Mouse (Mus musculus) neural tube, embryonic 14.5 days (tissue): ENCODE data around the gene Erh. TPM values are rescaled to one million over a fixed set of nuclear protein-coding genes. Genes with fewer than 3 reads are reported as not detected.

Source experiments
- ATAC-seq: fragments of 200-750 bp; cut with Nextera tagmentation; 2 replicates; pipeline ENCODE4 v1.8.0; 2017; ENCODE audit warnings: low read depth, mild to moderate bottlenecking, moderate TSS enrichment, moderate library complexity
- H3K27ac ChIP-seq: fragments of 300-500 bp; sonication (generic); 2 replicates; pipeline ENCODE4 v1.5.1; 2014; ENCODE audit warnings: low read depth, mild to moderate bottlenecking, control low read depth, low read length, moderate library complexity, mixed read lengths
- H3K27me3 ChIP-seq: fragments of 300-500 bp; sonication (generic); 2 replicates; pipeline ENCODE4 v1.6.1; 2014; ENCODE audit warnings: low read length; ENCODE audit not compliant: control insufficient read depth, insufficient read depth
- H3K36me3 ChIP-seq: fragments of 300-500 bp; sonication (generic); 2 replicates; pipeline ENCODE4 v1.6.1; 2014; ENCODE audit warnings: low read length, mixed read lengths; ENCODE audit not compliant: control insufficient read depth, insufficient read depth
- H3K4me1 ChIP-seq: fragments of 300-500 bp; sonication (generic); 2 replicates; pipeline ENCODE4 v1.6.1; 2014; ENCODE audit warnings: low read length; ENCODE audit not compliant: control insufficient read depth, insufficient read depth
- H3K4me2 ChIP-seq: fragments of 300-500 bp; sonication (generic); 2 replicates; pipeline ENCODE4 v1.6.1; 2014; ENCODE audit warnings: mild to moderate bottlenecking, low read depth, low read length, control low read depth
- H3K4me3 ChIP-seq: fragments of 300-500 bp; sonication (generic); 2 replicates; pipeline ENCODE4 v1.5.1; 2014; ENCODE audit warnings: low read depth, low read length, control low read depth, mixed read lengths
- H3K9ac ChIP-seq: fragments of 300-500 bp; sonication (generic); replicated peaks from 2 replicates; pipeline ENCODE4 v1.6.1; 2014; ENCODE audit warnings: low read depth, mild to moderate bottlenecking, control low read depth, low read length, mixed read lengths
- H3K9me3 ChIP-seq: fragments of 300-500 bp; sonication (generic); 2 replicates; pipeline ENCODE4 v1.6.1; 2016; ENCODE audit warnings: low read length; ENCODE audit not compliant: control insufficient read depth
- WGBS: fragments of 180-500 bp; shearing (Covaris S2); extraction: QIAGEN DNeasy Blood & Tissue Kit; methylation state at CpG from one replicate; pipeline ENCODE4 v1.1.7; 2014; 5-methylcytosine and 5-hydroxymethylcytosine counted together
- polyA plus RNA-seq: library from polyadenylated mRNA; unstranded; fragments of >200 nt; fragmentation: Nextera tagmentation; extraction: Ambion mirVana; gene quantifications from 2 replicates; pipeline ENCODE4 v1.2.1, GENCODE M21; 2014

Gene Erh
- polyA plus RNA-seq, 1 experiment from 2014 or later = 193 TPM

DNA sequence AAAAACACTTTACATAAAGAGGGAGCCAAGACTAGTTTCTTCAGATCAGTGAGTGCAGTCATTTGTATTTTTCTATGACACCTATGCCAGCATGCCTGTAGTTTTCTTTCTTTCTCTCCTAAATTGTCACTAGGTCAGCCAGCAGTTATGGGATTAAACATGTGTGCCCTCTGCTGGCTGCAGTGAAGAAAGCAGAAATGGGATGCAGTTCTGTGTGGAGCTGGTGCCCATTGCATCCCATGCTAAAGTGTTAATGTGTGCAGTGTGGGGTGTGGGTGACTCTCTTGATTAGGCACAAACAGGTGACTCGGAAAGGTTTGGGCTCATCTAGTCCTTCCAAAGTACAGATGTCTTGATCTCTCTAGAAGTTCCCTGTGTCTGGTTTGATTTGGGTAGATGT, 37.2 kb upstream of the Erh start:
- no peaks in the 10 kb centered on the region for H3K4me1 ChIP-seq
- H3K36me3 ChIP-seq = peaks cover 18% of the 10 kb centered on the region; the same call in 1 of the 2 replicates
- H3K4me2 ChIP-seq = no peak overlapping the region
- H3K4me3 ChIP-seq = no peak overlapping the region
- 76% methylated on average over 1 of the region's 1 CpGs for WGBS
- no peaks in the 10 kb centered on the region for H3K9me3 ChIP-seq
- H3K9ac ChIP-seq = no peak overlapping the region
- no peak overlapping the region for H3K27ac ChIP-seq
- no peaks in the 10 kb centered on the region for H3K27me3 ChIP-seq
- no peak for ATAC-seq

GRCm38 (mm10) chr12:80673170-80673569, 29.0 kb upstream of the Erh start:
- peak; percentile 38; the same call in 1 of the 2 replicates for ATAC-seq
- H3K9ac ChIP-seq = no peak overlapping the region
- WGBS = 19% methylated on average over 3 of the region's 3 CpGs

DNA sequence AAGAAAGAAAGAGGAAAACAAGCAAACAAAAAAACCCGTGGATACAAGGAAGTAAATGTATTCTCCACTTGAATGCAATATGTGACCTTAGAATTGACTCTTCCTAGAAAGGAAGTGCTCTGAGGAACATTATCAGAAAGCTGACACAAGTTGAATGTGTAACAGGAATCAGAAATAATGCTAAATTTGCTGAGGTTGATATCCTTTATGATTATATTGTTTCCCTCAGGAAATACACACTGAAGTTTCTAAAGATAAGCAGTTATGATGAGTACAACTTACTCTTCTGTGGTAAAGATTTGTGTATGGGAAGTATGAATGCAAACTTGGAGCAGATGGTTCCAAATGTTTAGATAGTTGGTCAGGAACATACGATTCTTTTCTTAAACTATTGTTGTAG, 24.2 kb upstream of the Erh start:
- no peak overlapping the region for H3K4me2 ChIP-seq
- 88% methylated on average over 2 of the region's 2 CpGs for WGBS
- H3K9me3 ChIP-seq = no peaks in the 10 kb centered on the region
- H3K36me3 ChIP-seq = peaks cover 21% of the 10 kb centered on the region
- no peak overlapping the region for H3K27ac ChIP-seq
- no peak overlapping the region for H3K4me3 ChIP-seq
- H3K4me1 ChIP-seq = no peaks in the 10 kb centered on the region
- ATAC-seq = no peak
- no peak overlapping the region for H3K9ac ChIP-seq
- H3K27me3 ChIP-seq = no peaks in the 10 kb centered on the region

More at GRCm38 (mm10) chr12:80673170-80673569, 29.0 kb upstream of the Erh start:
- H3K27ac ChIP-seq = no peak overlapping the region
- no peaks in the 10 kb centered on the region for H3K9me3 ChIP-seq
- H3K27me3 ChIP-seq = no peaks in the 10 kb centered on the region
- H3K36me3 ChIP-seq = peaks cover 20% of the 10 kb centered on the region
- H3K4me3 ChIP-seq = no peak overlapping the region
- H3K4me2 ChIP-seq = no peak overlapping the region
- H3K4me1 ChIP-seq = no peaks in the 10 kb centered on the region

DNA sequence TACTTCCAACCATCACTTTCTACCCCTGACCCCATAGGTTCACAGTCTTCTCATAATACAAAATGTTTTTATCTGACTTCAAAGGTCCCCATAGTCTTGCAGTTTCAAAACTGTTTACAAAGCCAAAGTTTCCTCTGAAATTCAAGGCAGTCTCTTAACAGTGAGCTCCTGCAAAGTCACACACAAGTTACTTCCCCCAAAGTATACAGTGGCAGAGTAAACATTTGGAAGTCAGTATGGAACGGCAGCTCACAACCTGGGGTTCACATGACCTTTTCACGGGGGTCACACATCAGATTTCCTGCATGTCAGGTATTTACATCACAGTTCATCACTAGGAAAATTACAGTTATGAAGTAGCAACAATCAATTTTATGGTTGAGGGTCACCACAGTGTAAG, 19.8 kb upstream of the Erh start:
- Histone ChIP-seq H3K4me3 (no peak overlapping the region), H3K9ac (no peak overlapping the region), H3K27ac (no peak overlapping the region), H3K4me2 (no peak overlapping the region), H3K4me1 (no peaks in the 10 kb centered on the region), H3K9me3 (no peaks in the 10 kb centered on the region), H3K27me3 (no peaks in the 10 kb centered on the region), H3K36me3 (peaks cover 17% of the 10 kb centered on the region; the same call in 1 of the 2 replicates)
- 89% methylated on average over 2 of the region's 2 CpGs for WGBS
- no peak for ATAC-seq

GRCm38 (mm10) chr12:80662322-80662721, 18.2 kb upstream of the Erh start:
- Histone ChIP-seq H3K9me3 (no peaks in the 10 kb centered on the region), H3K36me3 (peaks cover 9% of the 10 kb centered on the region; the same call in 1 of the 2 replicates), H3K4me3 (no peak overlapping the region), H3K27me3 (no peaks in the 10 kb centered on the region), H3K9ac (no peak overlapping the region), H3K4me2 (no peak overlapping the region), H3K27ac (no peak overlapping the region), H3K4me1 (no peaks in the 10 kb centered on the region)
- 96% methylated on average over 10 of the region's 10 CpGs for WGBS
- ATAC-seq = no peak

- no peak overlapping the region for H3K4me2 ChIP-seq
- no peak overlapping the region for H3K9ac ChIP-seq
- no peaks in the 10 kb centered on the region for H3K4me1 ChIP-seq
- H3K27ac ChIP-seq = no peak overlapping the region
- no peaks in the 10 kb centered on the region for H3K27me3 ChIP-seq
- WGBS = 90% methylated on average over 6 of the region's 6 CpGs
- no peak overlapping the region for H3K4me3 ChIP-seq
- H3K36me3 ChIP-seq = no peaks in the 10 kb centered on the region
- no peak for ATAC-seq
- H3K9me3 ChIP-seq = no peaks in the 10 kb centered on the region
These were observed 14.5 kb upstream of the Erh start for GRCm38 (mm10) chr12:80658661-80659060.

DNA sequence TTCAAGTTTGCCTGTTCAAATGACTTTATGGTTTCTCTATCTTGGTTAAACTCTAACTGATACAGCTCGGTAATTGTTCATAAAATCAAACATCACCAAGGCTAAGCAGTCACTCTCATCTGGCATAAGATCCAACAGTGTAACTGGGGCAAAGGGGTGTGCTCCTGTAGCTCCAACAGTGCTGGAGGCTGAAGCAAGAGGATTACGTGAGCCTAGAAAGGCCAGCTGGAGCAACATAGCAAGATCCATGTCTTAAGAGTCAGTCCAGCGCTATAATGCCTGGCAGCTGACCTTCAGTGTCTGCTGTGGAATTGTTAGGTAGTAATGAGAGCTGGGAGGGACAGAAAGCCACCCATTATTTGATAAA, 10.5 kb upstream of the Erh start:
- H3K27ac ChIP-seq = no peak overlapping the region
- no peaks in the 10 kb centered on the region for H3K4me1 ChIP-seq
- H3K9ac ChIP-seq = no peak overlapping the region
- H3K27me3 ChIP-seq = no peaks in the 10 kb centered on the region
- H3K4me2 ChIP-seq = no peak overlapping the region
- no peak overlapping the region for H3K4me3 ChIP-seq
- no peak for ATAC-seq
- H3K36me3 ChIP-seq = no peaks in the 10 kb centered on the region
- 98% methylated on average over 3 of the region's 3 CpGs for WGBS
- H3K9me3 ChIP-seq = no peaks in the 10 kb centered on the region

DNA sequence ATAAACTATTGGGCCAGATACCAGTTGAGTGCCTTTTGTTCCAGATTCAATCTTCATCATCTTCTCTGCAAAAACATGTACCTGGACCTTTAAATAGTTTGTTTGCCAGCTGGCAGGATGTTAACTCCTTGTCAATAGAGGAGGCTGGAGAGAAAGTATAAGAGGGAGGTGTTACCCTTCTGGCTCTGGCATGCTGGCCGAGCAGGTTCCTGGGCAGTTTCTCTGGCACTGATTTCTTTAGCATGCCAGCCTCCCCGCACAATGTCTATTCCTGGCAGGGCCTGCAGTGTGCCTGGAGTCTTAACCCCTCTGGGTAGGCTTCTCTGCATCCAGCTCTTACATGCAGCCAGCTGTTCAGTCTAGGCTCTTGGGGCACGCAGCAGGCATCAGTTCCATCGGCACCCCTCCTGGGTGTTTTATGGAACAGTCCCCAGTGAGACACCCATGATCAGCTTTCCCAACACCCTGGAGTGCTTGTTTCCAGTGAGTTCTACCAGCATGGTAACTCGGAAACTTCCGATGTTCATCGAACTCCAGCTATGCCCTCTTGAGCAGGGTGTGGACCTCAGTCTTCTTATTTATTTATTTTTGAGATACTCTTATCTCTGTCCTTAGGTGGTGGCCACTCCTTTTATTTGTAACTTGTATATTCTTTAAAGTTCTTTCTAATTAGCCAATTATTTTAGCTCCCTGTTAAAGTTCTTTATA, 10.0 kb upstream of the Erh start:
- no peaks in the 10 kb centered on the region for H3K9me3 ChIP-seq
- H3K4me1 ChIP-seq = no peaks in the 10 kb centered on the region
- no peaks in the 10 kb centered on the region for H3K36me3 ChIP-seq
- H3K4me3 ChIP-seq = no peak overlapping the region
- no peaks in the 10 kb centered on the region for H3K27me3 ChIP-seq
- WGBS = 84% methylated on average over 7 of the region's 7 CpGs
- ATAC-seq = no peak
- H3K9ac ChIP-seq = no peak overlapping the region
- H3K4me2 ChIP-seq = no peak overlapping the region
- no peak overlapping the region for H3K27ac ChIP-seq

GRCm38 (mm10) chr12:80646377-80646776, 2.2 kb upstream of the Erh start:
- 98% methylated on average over 3 of the region's 3 CpGs for WGBS
- H3K9ac ChIP-seq = no peak overlapping the region
- ATAC-seq = no peak
- no peak overlapping the region for H3K27ac ChIP-seq
- H3K4me3 ChIP-seq = no peak overlapping the region
- no peaks in the 10 kb centered on the region; the same call in 1 of the 2 replicates for H3K36me3 ChIP-seq
- peak overlapping the region; percentile 82 for H3K4me2 ChIP-seq
- no peaks in the 10 kb centered on the region for H3K27me3 ChIP-seq
- H3K4me1 ChIP-seq = peaks cover 26% of the 10 kb centered on the region
- H3K9me3 ChIP-seq = no peaks in the 10 kb centered on the region
